Mouse (Mus musculus): ENCODE measurements around the gene Cd68.
"Not testable (repeated sequence)": the region's sequence is repeated elsewhere in the genome, so short reads cannot be mapped to it uniquely, and the experiment has no call there.

Gene Cd68

GRCm38 (mm10) chr11:69629802-69630201, 36.2 kb downstream of the Cd68 start:
- DNase-seq (ENCODE audit: low spot score in 2 of 2) = no peak

- peak; percentile 62 to 77 for DNase-seq (ENCODE audit: low spot score in 2 of 2)
Measured at GRCm38 (mm10) chr11:69628286-69628685, 37.7 kb downstream of the Cd68 start.

DNA sequence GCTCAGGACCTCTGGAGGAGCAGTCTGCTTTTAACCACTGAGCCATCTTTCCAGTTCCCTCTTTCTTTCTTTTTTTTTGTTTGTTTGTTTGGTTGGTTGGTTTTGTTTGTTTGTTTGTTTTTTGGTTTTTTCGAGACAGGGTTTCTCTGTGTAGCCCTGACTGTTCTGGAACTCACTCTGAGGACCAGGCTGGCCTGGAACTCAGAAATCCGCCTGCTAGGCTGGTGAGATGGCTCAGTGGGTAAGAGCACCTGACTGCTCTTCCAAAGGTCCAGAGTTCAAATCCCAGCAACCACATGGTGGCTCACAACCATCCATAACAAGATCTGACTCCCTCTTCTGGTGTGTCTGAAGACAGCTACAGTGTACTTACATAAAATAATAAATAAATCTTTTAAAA, 41.6 kb downstream of the Cd68 start:
- DNase-seq (ENCODE audit: low spot score in 2 of 2) = not testable (repeated sequence)

DNA sequence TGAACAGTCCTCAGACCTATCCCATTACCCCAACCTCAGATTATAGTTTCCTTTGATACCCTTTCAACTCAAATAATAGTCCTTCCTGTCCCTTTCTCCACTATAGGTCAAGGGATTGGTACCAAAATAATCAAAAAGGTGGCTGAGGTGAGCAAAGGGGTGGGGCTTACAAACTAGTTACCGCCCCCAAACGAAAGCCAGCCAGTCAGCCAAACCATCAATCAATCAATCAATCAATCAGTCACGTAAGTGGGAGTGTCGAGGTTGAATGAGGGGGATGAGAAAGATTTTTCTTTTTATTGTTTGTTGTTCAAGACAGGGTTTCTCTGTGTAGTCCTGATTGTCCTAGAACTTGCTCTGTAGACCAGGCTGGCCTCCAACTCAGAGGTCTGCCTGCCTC, 42.9 kb downstream of the Cd68 start:
- DNase-seq (ENCODE audit: low spot score in 2 of 2) = no peak

- DNase-seq (ENCODE audit: low spot score in 2 of 2) = no peak
Measured at GRCm38 (mm10) chr11:69622406-69622805, 43.5 kb downstream of the Cd68 start.

- DNase-seq (ENCODE audit: low spot score in 2 of 2) = no peak
Measured at GRCm38 (mm10) chr11:69621571-69622268, 44.2 kb downstream of the Cd68 start, which contains the start of gene Sat2. Sat2 (plus strand) TSS chr11:69622024.

DNA sequence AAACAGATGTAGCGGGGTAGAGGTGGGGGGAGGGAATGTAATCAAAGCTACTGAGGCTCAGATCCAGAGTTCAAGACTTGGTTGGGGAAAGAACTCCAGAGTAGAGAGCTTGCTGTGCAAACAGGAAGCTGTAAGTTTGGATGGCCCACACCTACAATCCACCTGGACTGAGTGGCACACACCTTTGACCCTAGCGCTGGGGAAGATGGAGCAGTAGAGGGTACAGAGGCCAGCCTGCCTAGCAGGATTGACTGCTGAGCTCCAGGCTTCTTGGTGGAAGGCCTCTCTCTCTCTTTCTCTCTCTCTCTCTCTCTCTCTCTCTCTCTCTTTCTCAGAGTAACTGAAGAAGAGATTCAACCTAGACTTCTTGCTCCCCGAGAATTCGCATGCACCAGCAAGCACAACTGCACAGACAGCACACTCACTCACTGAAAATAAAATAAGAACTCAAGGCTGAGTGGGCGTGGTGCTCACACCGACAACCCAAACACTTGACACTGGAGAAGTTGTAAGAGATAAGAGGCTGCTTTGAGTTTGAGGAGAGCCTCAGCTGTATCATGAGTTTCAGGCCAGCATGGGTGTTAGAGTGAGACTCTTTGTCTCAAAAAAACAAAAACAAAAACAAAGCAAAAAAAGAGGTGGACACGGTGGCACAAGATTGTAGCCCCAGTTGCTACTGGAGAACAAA, 45.4 kb downstream of the Cd68 start:
- no peak for DNase-seq (ENCODE audit: low spot score in 2 of 2)

- DNase-seq (ENCODE audit: low spot score in 2 of 2) = no peak
Measured at GRCm38 (mm10) chr11:69617805-69618204, 48.1 kb downstream of the Cd68 start, which contains the start of gene Shbg. Shbg (minus strand) TSS chr11:69617905.

- DNase-seq (ENCODE audit: low spot score in 2 of 2) = no peak
Measured at GRCm38 (mm10) chr11:69616781-69617180, 49.2 kb downstream of the Cd68 start.

GRCm38 (mm10) chr11:69614257-69614588, 51.7 kb downstream of the Cd68 start:
- DNase-seq (ENCODE audit: low spot score in 2 of 2) = not testable (repeated sequence)

All from spleen, postnatal 14 days (tissue).